Mouse (Mus musculus) G1E (cell line): ENCODE results near the gene Wwc2. TPM values are rescaled to one million over a fixed set of nuclear protein-coding genes. Genes with fewer than 3 reads are reported as not detected.

Experiments
- ATAC-seq: 2 replicates; pipeline ENCODE4 v1.8.0; 2016; ENCODE audit warnings: mild to moderate bottlenecking; ENCODE audit not compliant: insufficient number of reproducible peaks, poor library complexity, low FRiP score, severe bottlenecking; ENCODE audit errors: extremely low read depth
- DNase-seq: peaks from one replicate; pipeline ENCODE4 v3.0.0; 2012; ENCODE audit warnings: low spot score
- H3K27me3 ChIP-seq: 2 replicates; pipeline ENCODE4 v1.6.1; 2012; ENCODE audit warnings: mild to moderate bottlenecking, low read length, inconsistent platforms; ENCODE audit not compliant: insufficient read depth
- H3K36me3 ChIP-seq: replicated peaks from 2 replicates; pipeline ENCODE3; 2012; ENCODE audit warnings: mild to moderate bottlenecking, inconsistent platforms
- H3K4me1 ChIP-seq: 2 replicates; pipeline ENCODE4 v1.6.1; 2012; ENCODE audit warnings: low read depth, low read length, inconsistent platforms, mixed read lengths; ENCODE audit not compliant: insufficient read depth
- H3K4me3 ChIP-seq: 2 replicates; pipeline ENCODE4 v1.5.1; 2012; ENCODE audit warnings: low read depth, mild to moderate bottlenecking, inconsistent platforms, low read length, moderate library complexity, mixed read lengths
- H3K9me3 ChIP-seq: replicated peaks from 2 replicates; pipeline ENCODE4 v1.6.1; 2012; ENCODE audit warnings: inconsistent platforms
- CTCF ChIP-seq: IDR thresholded peaks from 2 replicates; pipeline ENCODE4 v1.5.1; 2012; ENCODE audit warnings: low read depth, low read length, inconsistent platforms, mixed read lengths
- GATA1 ChIP-seq: IDR thresholded peaks from 2 replicates; pipeline ENCODE4 v1.6.1; 2012; ENCODE audit warnings: borderline replicate concordance, low read length, inconsistent platforms, mixed read lengths
- GATA2 ChIP-seq: IDR thresholded peaks from 2 replicates; pipeline ENCODE4 v1.6.1; 2012; ENCODE audit warnings: low read depth, low read length, inconsistent platforms, borderline replicate concordance
- POLR2AphosphoS5 ChIP-seq: IDR thresholded peaks from 2 replicates; pipeline ENCODE4 v1.6.1; 2012; ENCODE audit warnings: low read depth, low read length, inconsistent platforms; ENCODE audit not compliant: insufficient replicate concordance
- TAL1 ChIP-seq: conservative IDR thresholded peaks from 2 replicates; pipeline ENCODE4 v1.6.1; 2012; ENCODE audit warnings: low read depth, low read length, inconsistent platforms, mixed read lengths
- polyA plus RNA-seq: library from polyadenylated mRNA; stranded (reverse); fragments of >175 nt; gene quantifications from 2 replicates; pipeline ENCODE4 v1.2.3, GENCODE M21; 2012
- total RNA-seq, 2 experiments: library from RNA; stranded (forward) in 1 of 2; stranded (reverse) in 1 of 2; fragments of 200-1000 nt in 1 of 2; fragments of >200 nt in 1 of 2; fragmentation: Nextera tagmentation in 1 of 2; gene quantifications; 2 replicates each; pipeline ENCODE4 v1.2.3; 2014 to 2017

The Wwc2 gene
- total and polyA plus RNA-seq, 3 experiments: 4.0 to 8.1 (median 7.4) TPM

DNA sequence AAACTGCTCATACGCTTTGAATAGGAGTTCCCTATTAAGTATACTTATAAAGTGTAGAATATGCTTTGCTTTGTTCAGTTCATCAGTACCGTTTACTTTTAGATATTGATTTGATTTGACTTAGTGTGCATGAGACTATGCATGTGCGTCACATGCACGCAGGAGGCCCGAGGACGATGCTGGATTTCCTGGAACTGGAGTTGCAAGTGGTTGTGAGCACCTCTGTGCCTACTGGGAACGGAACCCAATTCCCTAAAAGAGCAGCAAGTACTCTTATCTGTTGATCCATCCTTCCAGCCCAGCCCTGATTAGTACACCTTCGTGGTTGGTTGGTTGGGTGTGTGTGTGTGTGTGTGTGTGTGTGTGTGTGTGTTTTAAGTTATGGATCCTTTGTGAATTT, 76.6 kb downstream of the Wwc2 start:
- Histone ChIP-seq H3K9me3 (no peaks in the 10 kb centered on the region), H3K27me3 (no peaks in the 10 kb centered on the region), H3K4me1 (peaks cover 12% of the 10 kb centered on the region), H3K4me3 (no peak overlapping the region), H3K36me3 (peaks cover 24% of the 10 kb centered on the region)
- ATAC-seq (no peak), DNase-seq (no peak)
- TF ChIP-seq CTCF: no peak
- TF ChIP-seq GATA2: no peak
- no peak for TF ChIP-seq POLR2AphosphoS5
- TF ChIP-seq GATA1: no peak
- no peak for TF ChIP-seq TAL1

DNA sequence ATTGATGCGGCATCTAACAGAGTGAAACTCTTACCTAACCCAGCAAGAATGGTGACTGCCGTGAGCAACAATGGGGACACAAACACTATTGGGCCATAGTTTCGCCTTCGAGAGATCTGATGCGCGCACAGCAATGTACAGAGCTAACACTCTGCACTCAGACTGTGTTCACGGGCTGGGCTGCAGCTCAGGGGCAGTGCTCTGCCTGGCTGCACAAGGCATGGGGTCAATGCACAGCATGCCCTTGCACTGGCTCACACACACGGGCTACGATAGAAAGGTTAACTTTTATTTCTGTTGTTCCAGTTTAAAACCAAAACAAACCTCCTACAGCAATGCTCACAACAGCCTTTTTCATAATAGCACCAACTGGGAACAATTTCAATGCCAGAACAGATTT, 77.1 kb downstream of the Wwc2 start:
- ATAC-seq (no peak), DNase-seq (no peak)
- Histone ChIP-seq H3K4me1 (peaks cover 12% of the 10 kb centered on the region), H3K4me3 (no peak overlapping the region), H3K27me3 (no peaks in the 10 kb centered on the region), H3K36me3 (peaks cover 24% of the 10 kb centered on the region), H3K9me3 (no peaks in the 10 kb centered on the region)
- TF ChIP-seq TAL1: no peak
- no peak for TF ChIP-seq POLR2AphosphoS5
- no peak for TF ChIP-seq GATA2
- no peak for TF ChIP-seq CTCF
- TF ChIP-seq GATA1: no peak

DNA sequence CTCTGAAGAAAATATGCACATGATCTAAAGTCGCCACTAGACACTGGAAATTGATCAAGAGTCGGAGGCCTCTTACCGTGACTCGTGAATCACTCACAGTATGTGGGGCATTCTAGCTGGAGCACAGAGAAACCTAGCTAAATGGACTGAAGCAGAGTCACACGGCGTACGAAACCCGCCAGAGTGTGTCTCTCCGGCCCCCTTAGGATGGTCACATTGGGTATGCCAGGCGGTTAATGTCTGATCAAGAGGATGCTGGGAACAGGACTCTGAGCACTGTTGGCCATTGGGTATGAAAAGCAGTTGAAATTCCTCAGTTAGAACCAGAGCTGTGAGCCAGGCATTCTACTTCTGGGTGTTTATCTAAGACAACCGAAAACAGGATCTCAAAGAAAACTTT, 81.0 kb downstream of the Wwc2 start:
- no peak overlapping the region for H3K4me3 ChIP-seq
- TF ChIP-seq GATA1 (no peak), GATA2 (no peak), TAL1 (no peak), CTCF (no peak), POLR2AphosphoS5 (no peak)
- no peaks in the 10 kb centered on the region for H3K4me1 ChIP-seq
- peaks cover 4% of the 10 kb centered on the region for H3K36me3 ChIP-seq
- ATAC-seq: no peak
- no peak for DNase-seq
- H3K9me3 ChIP-seq: no peaks in the 10 kb centered on the region
- no peaks in the 10 kb centered on the region for H3K27me3 ChIP-seq

- Histone ChIP-seq H3K27me3 (no peaks in the 10 kb centered on the region), H3K36me3 (no peaks in the 10 kb centered on the region), H3K9me3 (no peaks in the 10 kb centered on the region), H3K4me3 (no peak overlapping the region), H3K4me1 (no peaks in the 10 kb centered on the region)
- ATAC-seq: no peak
- no peak for TF ChIP-seq GATA2
- no peak for TF ChIP-seq GATA1
- no peak for TF ChIP-seq CTCF
- TF ChIP-seq POLR2AphosphoS5: no peak
- TF ChIP-seq TAL1: no peak
- no peak for DNase-seq
Observed at GRCm38 (mm10) chr8:47907056-47907455, 83.7 kb downstream of the Wwc2 start.

GRCm38 (mm10) chr8:47906142-47906541, 84.6 kb downstream of the Wwc2 start:
- ATAC-seq: no peak
- no peaks in the 10 kb centered on the region for H3K9me3 ChIP-seq
- no peak overlapping the region for H3K4me3 ChIP-seq
- no peaks in the 10 kb centered on the region for H3K4me1 ChIP-seq
- no peaks in the 10 kb centered on the region for H3K27me3 ChIP-seq
- no peaks in the 10 kb centered on the region for H3K36me3 ChIP-seq
- no peak for DNase-seq
- no peak for TF ChIP-seq GATA2
- TF ChIP-seq POLR2AphosphoS5: no peak
- TF ChIP-seq GATA1: no peak
- no peak for TF ChIP-seq CTCF
- TF ChIP-seq TAL1: no peak

DNA sequence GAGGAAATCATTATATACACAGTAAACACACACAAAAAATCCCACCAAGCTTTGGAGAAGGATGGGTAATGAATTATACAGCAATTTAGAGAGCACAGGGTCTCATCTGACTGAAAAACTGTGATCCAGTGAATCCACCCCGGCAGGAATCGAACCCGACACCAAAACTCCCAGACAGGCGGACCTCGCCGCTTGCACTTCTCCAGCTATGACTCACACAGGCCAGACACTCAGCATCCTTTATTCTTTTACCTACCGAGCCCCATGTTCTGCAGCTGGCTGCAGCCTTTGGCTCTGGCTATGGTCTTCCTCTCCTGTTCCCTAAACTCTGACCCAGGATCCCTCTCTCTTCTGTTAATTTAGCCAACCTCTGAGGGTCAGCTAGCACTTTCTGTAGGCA, 85.5 kb downstream of the Wwc2 start:
- Histone ChIP-seq H3K4me3 (no peak overlapping the region), H3K27me3 (no peaks in the 10 kb centered on the region), H3K4me1 (no peaks in the 10 kb centered on the region), H3K9me3 (no peaks in the 10 kb centered on the region), H3K36me3 (peaks cover 6% of the 10 kb centered on the region)
- TF ChIP-seq GATA2 (no peak), CTCF (no peak), TAL1 (no peak), POLR2AphosphoS5 (no peak), GATA1 (no peak)
- DNase-seq (no peak), ATAC-seq (no peak)

DNA sequence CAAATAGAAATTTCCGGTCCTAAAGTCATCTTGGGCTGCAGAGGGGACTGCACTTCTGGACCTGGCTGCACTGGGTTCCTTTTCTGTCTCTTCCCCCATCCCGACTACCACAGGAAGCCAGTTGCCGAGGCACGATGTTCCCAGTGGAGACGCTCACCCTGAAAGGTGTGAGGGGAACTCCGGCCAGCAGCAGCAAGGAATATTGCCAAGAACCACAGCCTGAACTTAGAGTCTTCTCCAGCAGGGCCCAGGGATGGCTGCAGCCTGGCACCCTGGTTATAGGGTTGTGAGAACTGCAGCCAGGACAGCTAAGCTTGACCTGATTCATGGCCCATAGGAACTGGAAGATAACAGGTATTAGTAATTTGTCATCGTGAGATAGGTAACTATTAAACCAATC, 86.7 kb downstream of the Wwc2 start:
- no peaks in the 10 kb centered on the region for H3K27me3 ChIP-seq
- TF ChIP-seq GATA1: no peak
- peaks cover 14% of the 10 kb centered on the region for H3K36me3 ChIP-seq
- no peak overlapping the region for H3K4me3 ChIP-seq
- H3K4me1 ChIP-seq: no peaks in the 10 kb centered on the region
- ATAC-seq (no peak), DNase-seq (no peak)
- no peaks in the 10 kb centered on the region for H3K9me3 ChIP-seq
